Mouse (Mus musculus): ENCODE results near the gene Gabrd.

Gabrd gene

DNA sequence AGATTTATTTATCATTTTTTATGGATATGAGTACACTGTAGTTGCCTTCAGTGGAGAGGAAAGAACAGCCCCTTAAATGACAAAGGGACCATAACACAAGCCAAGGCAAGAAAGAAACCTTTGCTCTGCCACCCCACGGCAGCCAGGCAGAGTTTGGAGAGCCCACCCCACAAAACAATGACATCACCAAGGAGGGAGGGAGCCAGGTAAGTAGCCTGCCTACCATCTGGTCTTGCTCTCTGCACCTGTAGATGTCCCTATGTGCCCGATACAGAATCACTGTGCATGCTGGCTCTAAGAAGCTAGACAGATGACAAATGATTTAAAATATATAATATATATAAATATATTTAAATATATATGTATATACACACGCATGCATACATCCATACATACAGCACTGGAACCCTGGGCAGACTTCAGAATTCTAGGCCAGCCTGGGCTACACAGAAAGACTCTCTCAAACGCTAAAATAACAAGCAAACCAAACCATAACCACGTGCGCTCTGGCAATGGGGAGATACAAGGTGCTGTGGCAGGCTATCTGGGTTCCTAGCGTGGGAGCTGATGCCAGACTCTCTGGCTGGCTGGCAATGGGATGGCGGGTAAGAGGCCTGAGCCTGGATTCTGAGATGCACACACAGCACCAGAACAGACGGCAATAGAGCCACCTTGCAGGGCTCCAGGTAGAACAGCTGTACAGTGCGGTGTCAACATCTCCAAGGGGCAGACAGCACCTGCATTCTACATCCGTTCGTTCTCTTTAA, 61.4 kb downstream of the Gabrd start:
- no peak for DNase-seq
